Mouse (Mus musculus) cerebellum, adult 11-12 months (tissue): ENCODE results near the gene Slc17a5.
A peak's percentile ranks its signal among the peaks of the same experiment; 100 is the strongest.
"Not testable (repeated sequence)": the region's sequence is repeated elsewhere in the genome, so short reads cannot be mapped to it uniquely, and the experiment has no call there.

Experiments used
- DNase-seq: peaks from one replicate; pipeline ENCODE4 v3.0.0; 2022

Slc17a5 gene

GRCm38 (mm10) chr9:78558586-78559214 is 29.1 kb downstream of the Slc17a5 start:
- no peak for DNase-seq

- no peak for DNase-seq
These were observed 30.8 kb downstream of the Slc17a5 start for GRCm38 (mm10) chr9:78557041-78557440.

- peak; percentile 40 for DNase-seq
These were observed 34.9 kb downstream of the Slc17a5 start for GRCm38 (mm10) chr9:78552984-78553383.

- no peak for DNase-seq
These were observed 36.1 kb downstream of the Slc17a5 start for GRCm38 (mm10) chr9:78551761-78552160.

GRCm38 (mm10) chr9:78547742-78548141 is 40.1 kb downstream of the Slc17a5 start:
- DNase-seq: no peak

- no peak for DNase-seq
These were observed 40.9 kb downstream of the Slc17a5 start for GRCm38 (mm10) chr9:78546944-78547343.

- no peak for DNase-seq
These were observed 46.1 kb downstream of the Slc17a5 start for GRCm38 (mm10) chr9:78541758-78542157.

GRCm38 (mm10) chr9:78538421-78538820 is 49.4 kb downstream of the Slc17a5 start:
- DNase-seq: no peak

GRCm38 (mm10) chr9:78537154-78537873 is 50.5 kb downstream of the Slc17a5 start:
- peak; percentile 76 for DNase-seq

GRCm38 (mm10) chr9:78534606-78535005 is 53.2 kb downstream of the Slc17a5 start:
- DNase-seq: no peak

- no peak for DNase-seq
These were observed 54.4 kb downstream of the Slc17a5 start for GRCm38 (mm10) chr9:78533296-78533935.

GRCm38 (mm10) chr9:78532341-78532819 is 55.5 kb downstream of the Slc17a5 start:
- DNase-seq: no peak

- DNase-seq: no peak
These were observed 56.0 kb downstream of the Slc17a5 start for GRCm38 (mm10) chr9:78531816-78532215.

- DNase-seq: peak; percentile 57
These were observed 60.0 kb downstream of the Slc17a5 start for GRCm38 (mm10) chr9:78527767-78528381.

- DNase-seq: peak; percentile 48
These were observed 60.5 kb downstream of the Slc17a5 start for GRCm38 (mm10) chr9:78527301-78527761.

- no peak for DNase-seq
These were observed 61.6 kb downstream of the Slc17a5 start for GRCm38 (mm10) chr9:78526206-78526605.

- no peak for DNase-seq
These were observed 62.2 kb downstream of the Slc17a5 start for GRCm38 (mm10) chr9:78525451-78526135.

GRCm38 (mm10) chr9:78521689-78522088 is 66.2 kb downstream of the Slc17a5 start:
- DNase-seq: no peak

GRCm38 (mm10) chr9:78520780-78521601 is 66.8 kb downstream of the Slc17a5 start:
- DNase-seq: peak; percentile 58

GRCm38 (mm10) chr9:78520127-78520779 is 67.6 kb downstream of the Slc17a5 start:
- no peak for DNase-seq

GRCm38 (mm10) chr9:78517237-78517636 is 70.6 kb downstream of the Slc17a5 start:
- DNase-seq: not testable (repeated sequence)
